Mouse (Mus musculus): ENCODE data around the gene Olfr1354.
"Not testable (repeated sequence)": the region's sequence is repeated elsewhere in the genome, so short reads cannot be mapped to it uniquely, and the experiment has no call there.

Olfr1354 gene

GRCm38 (mm10) chr10:78912871-78913270 lies at the start of gene Olfr1354:
Gene Olfr1354 (plus strand): TSS chr10:78913171.
- DNase-seq = not testable (repeated sequence)

- DNase-seq = no peak
These were observed 37.7 kb upstream of the Olfr1354 start, which contains the start of gene Olfr1355 for GRCm38 (mm10) chr10:78875240-78875639. Gene Olfr1355 (plus strand): TSS chr10:78875540.

GRCm38 (mm10) chr10:78950336-78950735 lies 37.4 kb downstream of the Olfr1354 start, which contains the start of gene Olfr8:
Gene Olfr8 (plus strand): TSS chr10:78950636.
- DNase-seq = not testable (repeated sequence)

- DNase-seq = not testable (repeated sequence)
These were observed 50.0 kb downstream of the Olfr1354 start, which contains the start of gene Olfr1353 for GRCm38 (mm10) chr10:78963009-78963408. Gene Olfr1353 (plus strand): TSS chr10:78963309.

Data from embryo, embryonic 11 days (tissue).